Mouse (Mus musculus): ENCODE measurements around the gene Myh10. TPM values are rescaled to one million over a fixed set of nuclear protein-coding genes. Genes with fewer than 3 reads are reported as not detected.

The Myh10 gene
- 1.7 TPM for polyA plus RNA-seq (2017; shearing (Covaris generic))

GRCm38 (mm10) chr11:68691321-68692009 is at the start of gene Myh10:
Gene Myh10 (plus strand): TSS chr11:68691559.

Other genes starting within 250 kb of the Myh10 start
- 0.09 TPM for gene Pik3r6, start 188.5 kb upstream of the Myh10 start, polyA plus RNA-seq (2017; shearing (Covaris generic))
- not detected for gene Mfsd6l, start 135.4 kb upstream of the Myh10 start, polyA plus RNA-seq (2017; shearing (Covaris generic))
- gene Ccdc42, start 104.5 kb upstream of the Myh10 start, polyA plus RNA-seq (2017; shearing (Covaris generic)): not detected
- 69.0 TPM for gene Ndel1, start 180.3 kb downstream of the Myh10 start, polyA plus RNA-seq (2017; shearing (Covaris generic))
- gene Rnf222, start 197.0 kb downstream of the Myh10 start, polyA plus RNA-seq (2017; shearing (Covaris generic)): not detected
- gene Rpl26, start 210.0 kb downstream of the Myh10 start, polyA plus RNA-seq (2017; shearing (Covaris generic)): 1,048 TPM
- not detected for gene Odf4, start 235.5 kb downstream of the Myh10 start, polyA plus RNA-seq (2017; shearing (Covaris generic))

All from activated CD4-positive, CD25-positive, alpha-beta regulatory T cell, adult 9 weeks (primary cell).